8 mouse cellular contexts compared by ENCODE assay signal in the genomic region with DNA sequence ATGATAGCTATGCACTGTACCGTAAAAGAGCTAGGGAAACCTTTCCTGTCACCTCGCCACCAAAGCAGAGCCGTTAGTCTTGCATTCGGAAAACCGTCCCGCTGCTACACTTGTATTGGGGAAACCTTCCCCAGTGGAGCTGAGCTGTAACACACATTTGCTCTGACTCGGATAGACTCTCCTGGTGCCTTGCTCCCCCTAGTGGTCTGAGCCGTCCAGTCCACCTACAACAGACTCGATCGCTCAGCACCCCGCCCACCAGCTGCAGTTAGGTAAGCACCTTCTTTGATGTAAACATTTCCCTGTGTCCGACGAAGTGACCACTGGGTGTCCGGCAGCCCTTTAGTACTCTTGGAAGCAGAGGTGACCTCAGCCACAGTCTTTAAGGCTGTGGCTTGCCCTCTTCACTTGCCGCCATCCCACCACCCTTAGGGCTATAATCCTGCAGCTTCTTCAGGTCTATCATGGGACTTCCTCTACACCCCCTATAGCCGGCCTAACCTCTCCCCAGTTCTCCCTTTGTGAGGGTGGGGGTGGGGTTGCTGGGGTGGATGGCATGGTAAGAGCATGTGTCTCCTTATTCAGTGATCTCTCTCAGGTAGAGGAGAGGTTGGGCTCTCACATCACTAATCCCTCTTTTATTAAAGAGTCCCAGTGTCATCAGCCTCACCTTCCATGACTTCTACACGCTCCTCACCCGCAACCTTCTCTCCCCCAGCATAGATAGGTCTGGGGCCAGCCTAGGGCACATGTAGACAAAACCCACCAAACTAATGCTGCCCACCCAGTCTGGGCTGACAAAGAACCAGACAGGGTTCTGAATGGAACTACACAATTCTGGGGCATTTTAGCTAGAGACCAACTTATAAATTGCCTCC. TPM values are rescaled to one million over a fixed set of nuclear protein-coding genes. Genes with fewer than 3 reads are reported as not detected.
DNase-seq lines count a peak whose midpoint lies in the region; ATAC-seq and TF ChIP-seq lines count a peak whose summit lies in the region.

No protein-coding gene starts in this region.

- H3K4me2 ChIP-seq in forebrain, postnatal 0 days (ENCODE audit: low read depth): peak overlapping the region; percentile 41

- no peaks in the 10 kb centered on the region for H3K9me3 ChIP-seq in MEL (replicated peaks; ENCODE audit: insufficient read depth, low read length)
- no peaks in the 10 kb centered on the region for H3K9me3 ChIP-seq in forebrain, postnatal 0 days (ENCODE audit: low read length)

- H3K79me2 ChIP-seq in MEL (ENCODE audit: control insufficient read depth, insufficient read depth, low read length, poor library complexity): no peaks in the 10 kb centered on the region

- 14% methylated on average over 18 of the region's 18 CpGs for WGBS in cerebellum, adult 2 months
- 10% methylated on average over 18 of the region's 18 CpGs for WGBS in forebrain, postnatal 0 days
- 11% methylated on average over 18 of the region's 18 CpGs for WGBS in lung, adult 2 months
- 12% methylated on average over 18 of the region's 18 CpGs for WGBS in olfactory bulb, adult 2 months

- no peak overlapping the region for H3K27ac ChIP-seq in MEL (ENCODE audit: control insufficient read depth, low read depth, low read length)
- H3K27ac ChIP-seq in cerebellum, adult 2 months (ENCODE audit: insufficient read depth, low read length): no peak overlapping the region
- H3K27ac ChIP-seq in forebrain, postnatal 0 days (ENCODE audit: low read depth, low read length): no peak overlapping the region
- H3K27ac ChIP-seq in layer of hippocampus, adult 2 months: no peak overlapping the region
- H3K27ac ChIP-seq in olfactory bulb, adult 2 months (ENCODE audit: insufficient read depth, low read depth, low read length): no peak overlapping the region

- TF ChIP-seq EP300 in MEL (IDR thresholded peaks at IDR 0.05; ENCODE audit: low read depth in 1 of 2, low read length in 2 of 2): no peak

- peak; percentile 99 for ATAC-seq in forebrain, postnatal 0 days

- H3K4me1 ChIP-seq in MEL (ENCODE audit: control insufficient read depth in 1 of 2, insufficient read depth in 2 of 2, low read length in 2 of 2): no peaks in the 10 kb centered on the region
- 0 out of 2 replicates have a peak, but pooled peaks cover 2% of the 10 kb centered on the region for H3K4me1 ChIP-seq in cerebellum, adult 2 months (ENCODE audit: control insufficient read depth, insufficient read depth, low read length)
- H3K4me1 ChIP-seq in forebrain, postnatal 0 days (ENCODE audit: insufficient read depth): no peaks in the 10 kb centered on the region
- H3K4me1 ChIP-seq in lung, adult 2 months (ENCODE audit: control insufficient read depth, insufficient read depth, low read length): no peaks in the 10 kb centered on the region
- H3K4me1 ChIP-seq in olfactory bulb, adult 2 months (ENCODE audit: control insufficient read depth, insufficient read depth, low read length): peaks cover 3% of the 10 kb centered on the region

- TF ChIP-seq RAD21 in MEL (IDR thresholded peaks at IDR 0.05; ENCODE audit: low read depth, low read length): peak; percentile 95

- peak; percentile 91 to 98 (median 97) for TF ChIP-seq CTCF in MEL (IDR thresholded peaks at IDR 0.05 in 2 of 3, conservative IDR thresholded peaks at IDR 0.05 in 1 of 3; ENCODE audit: control insufficient read depth in 1 of 3, insufficient read depth in 1 of 3, low read depth in 2 of 3, low read length in 3 of 3, poor library complexity in 1 of 3, severe bottlenecking in 1 of 3)
- TF ChIP-seq CTCF in cerebellum, adult 2 months (IDR thresholded peaks at IDR 0.05; ENCODE audit: borderline replicate concordance, insufficient read depth, low read depth, low read length): peak; percentile 98
- peak; percentile 98 for TF ChIP-seq CTCF in forebrain, postnatal 0 days (IDR thresholded peaks at IDR 0.05; ENCODE audit: low read depth)
- peak; percentile 85 for TF ChIP-seq CTCF in layer of hippocampus, adult 2 months (conservative IDR thresholded peaks at IDR 0.05)
- peak; percentile 96 for TF ChIP-seq CTCF in lung, adult 2 months (IDR thresholded peaks at IDR 0.05; ENCODE audit: insufficient read depth, low read length)
- TF ChIP-seq CTCF in olfactory bulb, adult 2 months (IDR thresholded peaks at IDR 0.05; ENCODE audit: insufficient read depth, low read depth, low read length): peak; percentile 89

- H3K27me3 ChIP-seq in MEL (ENCODE audit: control insufficient read depth in 1 of 2, insufficient read depth in 2 of 2, low read length in 2 of 2): no peaks in the 10 kb centered on the region
- no peaks in the 10 kb centered on the region for H3K27me3 ChIP-seq in cerebellum, adult 2 months (ENCODE audit: control insufficient read depth, insufficient read depth, low read length)
- H3K27me3 ChIP-seq in forebrain, postnatal 0 days (ENCODE audit: insufficient read depth, low read length): no peaks in the 10 kb centered on the region

- no peaks in the 10 kb centered on the region for H3K36me3 ChIP-seq in MEL (ENCODE audit: control insufficient read depth in 1 of 2, insufficient read depth in 2 of 2, low read length in 2 of 2)
- H3K36me3 ChIP-seq in forebrain, postnatal 0 days (ENCODE audit: insufficient read depth): no peaks in the 10 kb centered on the region

- DNase-seq in MEL (ENCODE audit: low read depth, low spot score): peak; percentile 89
- DNase-seq in cerebellum, adult 2 months: peak; percentile 70 to 76
- DNase-seq in forebrain, postnatal 0 days: peak; percentile 88
- DNase-seq in heart, postnatal 4 days: peak; percentile 84
- peak; percentile 44 to 82 for DNase-seq in layer of hippocampus, adult 2 months (ENCODE audit: low spot score in 2 of 2)
- DNase-seq in lung, adult 2 months: peak; percentile 49
- DNase-seq in thymus, adult 18-20 months: peak; percentile 37 to 49

- peak overlapping the region; percentile 25 to 42; a peak in 3 of 4 replicates for H3K4me3 ChIP-seq in MEL (ENCODE audit: control insufficient read depth in 1 of 2, insufficient read depth in 1 of 2, low read depth in 2 of 2, low read length in 2 of 2)
- H3K4me3 ChIP-seq in cerebellum, adult 2 months (replicated peaks; ENCODE audit: insufficient read depth, low read depth, low read length): peak overlapping the region; percentile 44
- no peak overlapping the region for H3K4me3 ChIP-seq in forebrain, postnatal 0 days (ENCODE audit: low read depth, low read length)
- no peak overlapping the region for H3K4me3 ChIP-seq in layer of hippocampus, adult 2 months
- no peak overlapping the region for H3K4me3 ChIP-seq in lung, adult 2 months (replicated peaks; ENCODE audit: extremely low read depth, low read depth, low read length)
- no peak overlapping the region for H3K4me3 ChIP-seq in olfactory bulb, adult 2 months (ENCODE audit: insufficient read depth, low read depth, low read length)

- TF ChIP-seq POLR2A in MEL (IDR thresholded peaks at IDR 0.05; ENCODE audit: control insufficient read depth in 1 of 2, insufficient read depth in 1 of 2, low read depth in 1 of 2, low read length in 2 of 2, poor library complexity in 1 of 2): no peak
- no peak for TF ChIP-seq POLR2A in cerebellum, adult 2 months (IDR thresholded peaks at IDR 0.05; ENCODE audit: borderline replicate concordance, insufficient read depth, low read length)
- no peak for TF ChIP-seq POLR2A in lung, adult 2 months (IDR thresholded peaks at IDR 0.05; ENCODE audit: borderline replicate concordance, extremely low read depth, low read depth, low read length)
- TF ChIP-seq POLR2A in olfactory bulb, adult 2 months (IDR thresholded peaks at IDR 0.05; ENCODE audit: insufficient read depth, low read depth, low read length): no peak

- H3K9ac ChIP-seq in MEL (ENCODE audit: control insufficient read depth, low read depth, low read length, poor library complexity, severe bottlenecking): peak overlapping the region; percentile 18
- no peak overlapping the region for H3K9ac ChIP-seq in forebrain, postnatal 0 days

TF ChIP-seq in MEL, 35 proteins besides CTCF, POLR2A, EP300 and RAD21 (continues in another document):
- no peak for TF ChIP-seq GABPA (IDR thresholded peaks at IDR 0.05; ENCODE audit: low read depth, low read length)

RNA-seq across cellular contexts. Expression of a gene that starts 11.5 kb away (rescaled TPM):
- not detected in 2 replicates for total RNA-seq in MEL (2012; rRNA removed)
- polyA plus RNA-seq in MEL (2012; ENCODE audit: insufficient read depth in 1 of 2, insufficient read length in 2 of 2, low read depth in 1 of 2, low replicate concordance in 2 of 2, missing spikeins in 1 of 2): not detected
- not detected in 2 replicates for polyA plus RNA-seq in cerebellum, adult 2 months (2012; rRNA removed)
- total RNA-seq in forebrain, postnatal 0 days (2014; rRNA removed): not detected in 2 replicates
- not detected in 2 replicates for polyA plus RNA-seq in forebrain, postnatal 0 days (2015; fragmentation: Nextera tagmentation; extraction: Ambion mirVana)
- total RNA-seq in heart, postnatal 4 days (2021): not detected
- total RNA-seq in layer of hippocampus, adult 2 months (2021): not detected
- not detected in 2 replicates for polyA plus RNA-seq in lung, adult 2 months (2012; rRNA removed)
- not detected in 2 replicates for polyA plus RNA-seq in olfactory bulb, adult 2 months (2012; ENCODE audit: insufficient read depth, insufficient read length, low replicate concordance, missing spikeins)

RNA-seq across cellular contexts. Expression of a gene that starts 24.0 kb away (rescaled TPM):
- total RNA-seq in MEL (2012; rRNA removed): 129 and 162 TPM in 2 replicates
- 100 to 1,000 TPM in 1 of 2 experiments, 10 to 100 TPM in 1; 85.0 to 191 TPM for polyA plus RNA-seq in MEL (2012; ENCODE audit: insufficient read depth in 1 of 2, insufficient read length in 2 of 2, low read depth in 1 of 2, low replicate concordance in 2 of 2, missing spikeins in 1 of 2)
- 54.9 and 56.2 TPM in 2 replicates for polyA plus RNA-seq in cerebellum, adult 2 months (2012; rRNA removed)
- 267 and 333 TPM in 2 replicates for total RNA-seq in forebrain, postnatal 0 days (2014; rRNA removed)
- polyA plus RNA-seq in forebrain, postnatal 0 days (2015; fragmentation: Nextera tagmentation; extraction: Ambion mirVana): 175 and 186 TPM in 2 replicates
- 1 to 10 TPM; 2.3 to 3.3 TPM for total RNA-seq in heart, postnatal 4 days (2021)
- 100 to 1,000 TPM; 277 to 286 TPM for total RNA-seq in layer of hippocampus, adult 2 months (2021)
- 0.17 and 0.80 TPM in 2 replicates for polyA plus RNA-seq in lung, adult 2 months (2012; rRNA removed)
- 39.6 TPM in 1 of 2 replicates, not detected in the other for polyA plus RNA-seq in olfactory bulb, adult 2 months (2012; ENCODE audit: insufficient read depth, insufficient read length, low replicate concordance, missing spikeins)

RNA-seq across cellular contexts. Expression of a gene that starts 43.0 kb away (rescaled TPM):
- 33.2 and 34.8 TPM in 2 replicates for total RNA-seq in MEL (2012; rRNA removed)
- 10 to 100 TPM; 22.4 to 42.3 TPM for polyA plus RNA-seq in MEL (2012; ENCODE audit: insufficient read depth in 1 of 2, insufficient read length in 2 of 2, low read depth in 1 of 2, low replicate concordance in 2 of 2, missing spikeins in 1 of 2)
- polyA plus RNA-seq in cerebellum, adult 2 months (2012; rRNA removed): 143 and 150 TPM in 2 replicates
- 67.2 and 79.4 TPM in 2 replicates for total RNA-seq in forebrain, postnatal 0 days (2014; rRNA removed)
- 27.6 and 28.3 TPM in 2 replicates for polyA plus RNA-seq in forebrain, postnatal 0 days (2015; fragmentation: Nextera tagmentation; extraction: Ambion mirVana)
- 10 to 100 TPM; 60.0 to 69.6 TPM for total RNA-seq in heart, postnatal 4 days (2021)
- 10 to 100 TPM; 77.9 to 85.5 TPM for total RNA-seq in layer of hippocampus, adult 2 months (2021)
- polyA plus RNA-seq in lung, adult 2 months (2012; rRNA removed): 32.6 and 34.7 TPM in 2 replicates
- polyA plus RNA-seq in olfactory bulb, adult 2 months (2012; ENCODE audit: insufficient read depth, insufficient read length, low replicate concordance, missing spikeins): 707 TPM in 1 of 2 replicates, not detected in the other

Comparison
In these comparisons a context has a peak if more than half of its experiments do, and no peak if none do; other contexts are left out.
1. H3K4me3 ChIP-seq: peak in MEL (2 of 2) and cerebellum, adult 2 months (single experiment); none in forebrain, postnatal 0 days (single experiment), layer of hippocampus, adult 2 months (single experiment), lung, adult 2 months (single experiment) and olfactory bulb, adult 2 months (single experiment).
2. RNA of a gene that starts 24.0 kb away (polyA plus RNA-seq): 85.0 to 191 TPM in MEL, 175 to 186 TPM in forebrain, postnatal 0 days, 54.9 to 56.2 TPM in cerebellum, adult 2 months and 39.6 TPM in olfactory bulb, adult 2 months; 0.17 to 0.80 TPM in lung, adult 2 months; every median in the first group is over 10 times any median in the second.
3. Peak in every context shown above with its lines, with median percentiles within 50 percentile points of each other: DNase-seq and CTCF ChIP-seq.